Mouse (Mus musculus) midbrain, embryonic 13.5 days (tissue): ENCODE results near the gene Efcab10. TPM values are rescaled to one million over a fixed set of nuclear protein-coding genes. Genes with fewer than 3 reads are reported as not detected.
A peak's percentile ranks its signal among the peaks of the same experiment; 100 is the strongest.

Experiments
- ATAC-seq: fragments of 200-750 bp; cut with Nextera tagmentation; 2 replicates; pipeline ENCODE4 v1.8.0; 2017; ENCODE audit warnings: mild to moderate bottlenecking, moderate TSS enrichment, moderate library complexity
- H3K27ac ChIP-seq: fragments of 300-500 bp; sonication (generic); 2 replicates; pipeline ENCODE4 v1.5.1; 2015; ENCODE audit warnings: inconsistent platforms, mild to moderate bottlenecking, moderate library complexity
- H3K27me3 ChIP-seq: fragments of 300-500 bp; sonication (generic); 2 replicates; pipeline ENCODE4 v1.6.1; 2015; ENCODE audit warnings: mild to moderate bottlenecking, inconsistent platforms
- H3K36me3 ChIP-seq: fragments of 300-500 bp; sonication (generic); 2 replicates; pipeline ENCODE4 v1.6.1; 2015; ENCODE audit warnings: mild to moderate bottlenecking, inconsistent platforms
- H3K4me1 ChIP-seq: fragments of 300-500 bp; sonication (generic); replicated peaks from 2 replicates; pipeline ENCODE4 v1.6.1; 2015; ENCODE audit warnings: inconsistent platforms
- H3K4me2 ChIP-seq: fragments of 300-500 bp; sonication (generic); replicated peaks from 2 replicates; pipeline ENCODE4 v1.6.1; 2015; ENCODE audit warnings: moderate library complexity, mild to moderate bottlenecking, inconsistent platforms
- H3K4me3 ChIP-seq: fragments of 300-500 bp; sonication (generic); replicated peaks from 2 replicates; pipeline ENCODE4 v1.5.1; 2015; ENCODE audit warnings: mild to moderate bottlenecking, inconsistent platforms
- H3K9ac ChIP-seq: fragments of 300-500 bp; sonication (generic); replicated peaks from 2 replicates; pipeline ENCODE4 v1.6.1; 2015; ENCODE audit warnings: mild to moderate bottlenecking, inconsistent platforms
- H3K9me3 ChIP-seq: fragments of 300-500 bp; sonication (generic); 2 replicates; pipeline ENCODE4 v1.6.1; 2016; ENCODE audit warnings: mild to moderate bottlenecking, inconsistent platforms
- WGBS: fragments of 180-500 bp; shearing (Covaris S2); methylation state at CpG from one replicate; pipeline ENCODE4 v1.1.7; 2015; 5-methylcytosine and 5-hydroxymethylcytosine counted together
- polyA plus RNA-seq: library from polyadenylated mRNA; unstranded; fragments of >200 nt; fragmentation: Nextera tagmentation; extraction: Ambion mirVana; gene quantifications from 2 replicates; pipeline ENCODE4 v1.2.1, GENCODE M21; 2015

Gene Efcab10
- polyA plus RNA-seq, 1 experiment from 2014 or later: 2.7 TPM

- Histone ChIP-seq H3K27me3 (no peaks in the 10 kb centered on the region), H3K4me1 (peaks cover 6% of the 10 kb centered on the region; the same call in 1 of the 2 replicates), H3K4me2 (peak overlapping the region; percentile 40), H3K9ac (no peak overlapping the region), H3K36me3 (no peaks in the 10 kb centered on the region), H3K27ac (no peak overlapping the region), H3K4me3 (no peak overlapping the region; the same call in 1 of the 2 replicates), H3K9me3 (no peaks in the 10 kb centered on the region)
- peak; percentile 90 for ATAC-seq
- WGBS: 22% methylated on average over 22 of the region's 22 CpGs
Observed at GRCm38 (mm10) chr12:33379624-33380445, 14.8 kb upstream of the Efcab10 start.

- peak; percentile 78 for ATAC-seq
- Histone ChIP-seq H3K4me2 (no peak overlapping the region), H3K4me3 (no peak overlapping the region), H3K9ac (no peak overlapping the region), H3K27ac (no peak overlapping the region), H3K9me3 (no peaks in the 10 kb centered on the region), H3K4me1 (no peaks in the 10 kb centered on the region), H3K36me3 (no peaks in the 10 kb centered on the region), H3K27me3 (no peaks in the 10 kb centered on the region)
- WGBS: 5% methylated on average over 5 of the region's 5 CpGs
Observed at GRCm38 (mm10) chr12:33388842-33389241, 5.8 kb upstream of the Efcab10 start.

- Histone ChIP-seq H3K4me2 (no peak overlapping the region), H3K4me1 (peaks cover 12% of the 10 kb centered on the region), H3K36me3 (no peaks in the 10 kb centered on the region), H3K27me3 (no peaks in the 10 kb centered on the region), H3K9me3 (no peaks in the 10 kb centered on the region), H3K9ac (no peak overlapping the region), H3K4me3 (no peak overlapping the region), H3K27ac (no peak overlapping the region)
- no peak for ATAC-seq
- 76% methylated on average over 2 of the region's 2 CpGs for WGBS
Observed at GRCm38 (mm10) chr12:33390844-33391560, 3.7 kb upstream of the Efcab10 start.

GRCm38 (mm10) chr12:33403265-33403693, 8.6 kb downstream of the Efcab10 start:
- Histone ChIP-seq H3K9ac (no peak overlapping the region), H3K4me3 (no peak overlapping the region), H3K9me3 (no peaks in the 10 kb centered on the region), H3K27ac (no peak overlapping the region), H3K36me3 (no peaks in the 10 kb centered on the region), H3K27me3 (no peaks in the 10 kb centered on the region), H3K4me2 (no peak overlapping the region), H3K4me1 (peaks cover 9% of the 10 kb centered on the region)
- ATAC-seq: no peak
- 75% methylated on average over 7 of the region's 7 CpGs for WGBS

- WGBS: 34% methylated on average over 5 of the region's 5 CpGs
- H3K4me1 ChIP-seq: peaks cover 9% of the 10 kb centered on the region
- H3K9me3 ChIP-seq: no peaks in the 10 kb centered on the region
- H3K4me3 ChIP-seq: no peak overlapping the region
- H3K36me3 ChIP-seq: no peaks in the 10 kb centered on the region
- peak overlapping the region; percentile 27; the same call in 1 of the 2 replicates for H3K27ac ChIP-seq
- ATAC-seq: peak; percentile 37
- no peak overlapping the region for H3K9ac ChIP-seq
- H3K4me2 ChIP-seq: no peak overlapping the region
- no peaks in the 10 kb centered on the region for H3K27me3 ChIP-seq
Observed at GRCm38 (mm10) chr12:33404996-33405395, 10.3 kb downstream of the Efcab10 start.

- H3K4me3 ChIP-seq: no peak overlapping the region
- ATAC-seq: peak; percentile 79
- peak overlapping the region; percentile 27; the same call in 1 of the 2 replicates for H3K27ac ChIP-seq
- WGBS: 31% methylated on average over 6 of the region's 6 CpGs
- H3K27me3 ChIP-seq: no peaks in the 10 kb centered on the region
- no peaks in the 10 kb centered on the region for H3K9me3 ChIP-seq
- no peak overlapping the region for H3K4me2 ChIP-seq
- H3K36me3 ChIP-seq: no peaks in the 10 kb centered on the region
- peaks cover 9% of the 10 kb centered on the region for H3K4me1 ChIP-seq
- no peak overlapping the region for H3K9ac ChIP-seq
Observed at GRCm38 (mm10) chr12:33405398-33406026, 10.9 kb downstream of the Efcab10 start.

- no peak overlapping the region for H3K27ac ChIP-seq
- H3K9ac ChIP-seq: no peak overlapping the region
- H3K4me2 ChIP-seq: no peak overlapping the region
- H3K9me3 ChIP-seq: no peaks in the 10 kb centered on the region
- no peaks in the 10 kb centered on the region for H3K36me3 ChIP-seq
- no peak for ATAC-seq
- WGBS: 61% methylated on average over 6 of the region's 6 CpGs
- no peak overlapping the region for H3K4me3 ChIP-seq
- no peaks in the 10 kb centered on the region for H3K4me1 ChIP-seq
- H3K27me3 ChIP-seq: no peaks in the 10 kb centered on the region
Observed at GRCm38 (mm10) chr12:33411580-33412151, 17.0 kb downstream of the Efcab10 start.

- ATAC-seq: peak; percentile 51
- Histone ChIP-seq H3K36me3 (no peaks in the 10 kb centered on the region), H3K4me1 (no peaks in the 10 kb centered on the region), H3K4me2 (no peak overlapping the region), H3K27ac (no peak overlapping the region), H3K9me3 (no peaks in the 10 kb centered on the region), H3K9ac (no peak overlapping the region), H3K4me3 (no peak overlapping the region), H3K27me3 (0 out of 2 replicates have a peak, but pooled peaks cover 5% of the 10 kb centered on the region)
- WGBS: 37% methylated on average over 3 of the region's 3 CpGs
Observed at GRCm38 (mm10) chr12:33424329-33424728, 29.7 kb downstream of the Efcab10 start.

- Histone ChIP-seq H3K9ac (no peak overlapping the region), H3K36me3 (no peaks in the 10 kb centered on the region), H3K9me3 (no peaks in the 10 kb centered on the region), H3K27ac (no peak overlapping the region), H3K4me1 (peaks cover 8% of the 10 kb centered on the region), H3K27me3 (0 out of 2 replicates have a peak, but pooled peaks cover 5% of the 10 kb centered on the region), H3K4me2 (no peak overlapping the region), H3K4me3 (no peak overlapping the region)
- 36% methylated on average over 3 of the region's 3 CpGs for WGBS
- no peak for ATAC-seq
Observed at GRCm38 (mm10) chr12:33427293-33427692, 32.6 kb downstream of the Efcab10 start.

- H3K4me2 ChIP-seq: no peak overlapping the region
- 71% methylated on average over 2 of the region's 2 CpGs for WGBS
- no peak overlapping the region for H3K9ac ChIP-seq
- H3K27me3 ChIP-seq: 0 out of 2 replicates have a peak, but pooled peaks cover 5% of the 10 kb centered on the region
- no peaks in the 10 kb centered on the region for H3K36me3 ChIP-seq
- H3K4me1 ChIP-seq: peaks cover 8% of the 10 kb centered on the region
- H3K27ac ChIP-seq: no peak overlapping the region
- no peak for ATAC-seq
- H3K4me3 ChIP-seq: no peak overlapping the region
- H3K9me3 ChIP-seq: no peaks in the 10 kb centered on the region
Observed at GRCm38 (mm10) chr12:33427726-33428125, 33.1 kb downstream of the Efcab10 start.

- Histone ChIP-seq H3K4me2 (peak within 1 kb of the TSS; percentile 79), H3K27ac (peak within 1 kb of the TSS; percentile 81), H3K9me3 (no peaks in the 10 kb centered on the region), H3K4me3 (peak within 1 kb of the TSS; percentile 99), H3K9ac (peak within 1 kb of the TSS; percentile 90), H3K27me3 (0 out of 2 replicates have a peak, but pooled peaks cover 5% of the 10 kb centered on the region), H3K4me1 (peaks cover 8% of the 10 kb centered on the region), H3K36me3 (no peaks in the 10 kb centered on the region)
- WGBS: under 1% methylated on average over 58 of the region's 66 CpGs
- peak; percentile 98 for ATAC-seq
Observed at GRCm38 (mm10) chr12:33429387-33430160, 34.9 kb downstream of the Efcab10 start, which contains the start of gene Twistnb. Gene Twistnb, plus strand, starts transcription at chr12:33429635.
